Mouse (Mus musculus) CH12.LX (cell line): ENCODE data around the gene Gm20388. TPM values are rescaled to one million over a fixed set of nuclear protein-coding genes. Genes with fewer than 3 reads are reported as not detected.

Experiments
- DNase-seq: peaks from one replicate; pipeline ENCODE4 v3.0.0-alpha.2; 2013; ENCODE audit errors: extremely low read depth
- H3K27ac ChIP-seq: 2 replicates; pipeline ENCODE4 v1.5.1; 2012; ENCODE audit warnings: low read depth, mild to moderate bottlenecking, control low read depth, moderate library complexity; ENCODE audit not compliant: insufficient read depth
- H3K27me3 ChIP-seq: replicated peaks from 2 replicates; pipeline ENCODE3; 2012; ENCODE audit warnings: inconsistent platforms
- H3K36me3 ChIP-seq, 2 experiments: replicated peaks in 1 of 2; 2 replicates each; pipeline versions ENCODE3 to v1.6.1; 2012; ENCODE audit warnings: inconsistent platforms in 1 of 2, low read length in 1 of 2, mild to moderate bottlenecking in 1 of 2, mixed read lengths in 1 of 2, moderate library complexity in 1 of 2; ENCODE audit not compliant: control insufficient read depth in 1 of 2, insufficient read depth in 1 of 2
- H3K4me1 ChIP-seq, 2 experiments: 2 replicates each; pipeline ENCODE4 v1.6.1; 2012; ENCODE audit warnings: inconsistent platforms in 1 of 2, moderate library complexity in 1 of 2; ENCODE audit not compliant: insufficient read depth in 2 of 2, control insufficient read depth in 1 of 2
- H3K4me2 ChIP-seq: 2 replicates; pipeline ENCODE4 v1.6.1; 2012; ENCODE audit warnings: low read depth, mild to moderate bottlenecking, control low read depth; ENCODE audit not compliant: poor library complexity, insufficient read depth, severe bottlenecking
- H3K4me3 ChIP-seq, 3 experiments: fragments of 150-350 bp in 1 of 3; sonication (generic) in 1 of 3; replicated peaks in 1 of 3; 2 replicates each; pipeline versions ENCODE3 to v1.5.1; 2011 to 2012; ENCODE audit warnings: low read depth in 2 of 3, low read length in 2 of 3, mild to moderate bottlenecking in 2 of 3, moderate library complexity in 2 of 3, control low read depth in 1 of 3, improper control_type of control experiment in 1 of 3, inconsistent platforms in 1 of 3, mixed read lengths in 1 of 3; ENCODE audit not compliant: poor library complexity in 1 of 3
- H3K79me2 ChIP-seq: replicated peaks from 2 replicates; pipeline ENCODE4 v1.6.1; 2012; ENCODE audit warnings: mild to moderate bottlenecking, moderate library complexity; ENCODE audit not compliant: control insufficient read depth, poor library complexity, insufficient read depth, severe bottlenecking; ENCODE audit errors: extremely low read depth
- H3K9ac ChIP-seq: 2 replicates; pipeline ENCODE4 v1.6.1; 2012; ENCODE audit warnings: low read depth, mild to moderate bottlenecking, control low read depth, moderate library complexity; ENCODE audit not compliant: insufficient read depth
- H3K9me3 ChIP-seq: replicated peaks from 2 replicates; pipeline ENCODE3; 2012; ENCODE audit warnings: low read length, inconsistent platforms, mixed read lengths
- BHLHE40 ChIP-seq: IDR thresholded peaks from 2 replicates; pipeline ENCODE4 v1.6.1; 2011; ENCODE audit warnings: mild to moderate bottlenecking, low read depth, low read length, improper control_type of control experiment
- ELF1 ChIP-seq: IDR thresholded peaks from 2 replicates; pipeline ENCODE4 v1.6.1; 2014; ENCODE audit warnings: low read depth, mild to moderate bottlenecking, inconsistent platforms, low read length, improper control_type of control experiment
- EP300 ChIP-seq: IDR thresholded peaks from 2 replicates; pipeline ENCODE4 v1.6.1; 2011; ENCODE audit warnings: low read length, improper control_type of control experiment
- HCFC1 ChIP-seq: IDR thresholded peaks from 2 replicates; pipeline ENCODE4 v1.6.1; 2012; ENCODE audit warnings: low read depth, mild to moderate bottlenecking, inconsistent platforms, low read length, improper control_type of control experiment
- JUN ChIP-seq: IDR thresholded peaks from 2 replicates; pipeline ENCODE4 v1.6.1; 2011; ENCODE audit warnings: low read depth, mild to moderate bottlenecking, low read length, improper control_type of control experiment, moderate library complexity; ENCODE audit not compliant: insufficient read depth
- JUND ChIP-seq: conservative IDR thresholded peaks from 2 replicates; pipeline ENCODE4 v1.6.1; 2011; ENCODE audit warnings: low read depth, low read length, improper control_type of control experiment
- KAT2A ChIP-seq: IDR thresholded peaks from 2 replicates; pipeline ENCODE4 v1.6.1; 2012; ENCODE audit warnings: low read length, improper control_type of control experiment, inconsistent platforms; ENCODE audit not compliant: insufficient replicate concordance
- MAFK ChIP-seq: IDR thresholded peaks from 2 replicates; pipeline ENCODE4 v1.6.1; 2011; ENCODE audit warnings: low read length, improper control_type of control experiment; ENCODE audit not compliant: insufficient replicate concordance
- MAZ ChIP-seq: IDR thresholded peaks from 2 replicates; pipeline ENCODE4 v1.6.1; 2012; ENCODE audit warnings: low read depth, mild to moderate bottlenecking, inconsistent platforms, low read length, improper control_type of control experiment, moderate library complexity
- MXI1 ChIP-seq: IDR thresholded peaks from 2 replicates; pipeline ENCODE4 v1.6.1; 2011; ENCODE audit warnings: mild to moderate bottlenecking, low read depth, low read length, improper control_type of control experiment
- NELFE ChIP-seq: IDR thresholded peaks from 2 replicates; pipeline ENCODE4 v1.6.1; 2011; ENCODE audit warnings: low read depth, low read length, improper control_type of control experiment
- POLR2AphosphoS2 ChIP-seq: IDR thresholded peaks from 2 replicates; pipeline ENCODE4 v1.6.1; 2011; ENCODE audit warnings: low read depth, low read length, improper control_type of control experiment
- RAD21 ChIP-seq: IDR thresholded peaks from 2 replicates; pipeline ENCODE4 v1.6.1; 2011; ENCODE audit warnings: low read depth, mild to moderate bottlenecking, low read length, improper control_type of control experiment, moderate library complexity
- RCOR1 ChIP-seq: conservative IDR thresholded peaks from 2 replicates; pipeline ENCODE4 v1.6.1; 2012; ENCODE audit warnings: low read depth, mild to moderate bottlenecking, inconsistent platforms, low read length, improper control_type of control experiment
- USF1 ChIP-seq: IDR thresholded peaks from 2 replicates; pipeline ENCODE4 v1.6.1; 2014; ENCODE audit warnings: low read depth, mild to moderate bottlenecking, inconsistent platforms, low read length, improper control_type of control experiment
- ZC3H11A ChIP-seq: IDR thresholded peaks from 2 replicates; pipeline ENCODE4 v1.6.1; 2012; ENCODE audit warnings: low read depth, mild to moderate bottlenecking, inconsistent platforms, low read length, improper control_type of control experiment
- ZNF384 ChIP-seq: IDR thresholded peaks from 2 replicates; pipeline ENCODE4 v1.6.1; 2012; ENCODE audit warnings: low read depth, low read length, improper control_type of control experiment, inconsistent platforms
- dilution Hi-C: fragments of 300-500 bp; cut with MboI; formaldehyde crosslinking; loops from 2 replicates; pipeline ENCODE4 v1.14.3; 2020; ENCODE audit warnings: low sequenced_read_pairs; ENCODE audit not compliant: extremely low pct_unique_long_range_greater_than_20kb, extremely low pct_ligation_motif_present
- in situ Hi-C: fragments of 300-500 bp; cut with MboI; formaldehyde crosslinking; loops from 3 replicates; pipeline ENCODE4 v1.14.3; 2019; ENCODE audit warnings: low sequenced_read_pairs, low pct_ligation_motif_present, low pct_unique_long_range_greater_than_20kb, mixed read lengths
- polyA plus RNA-seq: library from polyadenylated mRNA; unstranded; fragments of >175 nt; gene quantifications from 2 replicates; pipeline ENCODE4 v1.2.1, GENCODE M21; 2012; ENCODE audit warnings: low read depth; ENCODE audit not compliant: insufficient read length
- total RNA-seq, 2 experiments: library from RNA; depleted of rRNA; stranded (reverse); fragments of 300-350 nt in 1 of 2; fragments of >200 nt in 1 of 2; gene quantifications; 2 replicates each; pipeline ENCODE4 v1.2.3; 2012 to 2014

Gene Gm20388
- total and polyA plus RNA-seq, 3 experiments = 14.8 to 26.3 (median 22.2) TPM

DNA sequence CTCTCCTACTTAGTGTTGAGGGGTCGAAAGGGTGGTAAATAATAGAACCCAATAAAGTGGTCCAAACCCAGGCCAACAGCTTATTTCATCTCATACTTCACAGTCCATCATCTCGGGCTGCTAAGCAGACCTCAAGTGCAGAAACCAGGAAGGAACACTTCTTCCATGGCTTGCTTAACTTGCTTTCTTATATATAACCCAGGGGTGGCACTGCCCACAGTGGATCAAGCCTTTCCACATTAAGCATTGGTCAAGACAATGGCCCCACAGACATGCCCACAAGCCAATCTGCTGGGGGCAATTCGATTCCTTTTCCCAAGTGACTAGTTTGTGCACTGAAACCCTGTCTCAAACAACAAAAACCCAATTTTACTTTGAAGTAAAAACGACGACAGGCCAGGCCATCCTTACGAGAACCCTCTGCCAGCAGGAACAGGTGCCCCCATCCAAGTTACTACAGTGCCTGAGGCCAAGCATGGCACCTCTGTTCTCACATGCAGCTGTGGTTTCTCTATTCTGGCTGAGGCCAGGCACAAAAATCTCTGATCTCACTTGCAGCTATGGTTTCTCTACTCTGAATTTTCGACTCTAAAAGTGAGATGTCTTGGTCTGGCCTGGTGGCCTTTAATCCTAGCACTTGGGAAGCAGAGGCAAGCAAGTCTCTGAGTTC is 3007.9 kb downstream of the Gm20388 start:
- no peak overlapping the region for H3K27ac ChIP-seq
- dilution Hi-C loops = no loop called here
- TF ChIP-seq KAT2A (no peak), RAD21 (no peak), RCOR1 (no peak), JUN (no peak), EP300 (no peak), BHLHE40 (no peak), ZC3H11A (no peak), MAZ (no peak), NELFE (no peak), MXI1 (no peak), ZNF384 (no peak)
- no peaks in the 10 kb centered on the region for H3K9me3 ChIP-seq
- peaks cover 18 to 86% of the 10 kb centered on the region in 2 experiments for H3K4me1 ChIP-seq
- no peak overlapping the region for H3K9ac ChIP-seq
- H3K4me2 ChIP-seq = no peak overlapping the region
- no peak for DNase-seq
- in situ Hi-C loops = no loop called here
- peaks cover 72% of the 10 kb centered on the region for H3K79me2 ChIP-seq
- no peak overlapping the region for H3K4me3 ChIP-seq
- H3K36me3 ChIP-seq = peaks cover 21 to 61% of the 10 kb centered on the region in 2 experiments
- H3K27me3 ChIP-seq = no peaks in the 10 kb centered on the region

DNA sequence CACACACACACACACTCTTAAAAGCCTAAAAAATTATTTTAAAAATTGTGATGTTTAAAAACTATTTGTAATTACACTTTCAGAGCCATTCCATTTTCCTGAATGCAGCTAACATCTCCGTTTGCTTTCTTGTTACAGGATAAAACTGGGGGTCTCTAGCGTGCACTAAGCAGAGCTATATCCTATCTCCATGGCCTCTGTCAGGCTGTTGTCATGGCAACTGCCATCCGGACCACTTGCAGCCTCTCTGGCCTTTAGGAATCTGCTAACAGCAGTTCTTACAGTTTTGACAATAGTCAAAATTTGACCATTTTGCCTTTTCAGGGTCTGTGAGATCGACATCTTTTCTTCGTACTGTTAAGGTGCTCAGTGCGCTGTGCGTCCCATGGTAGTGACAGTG is 3010.2 kb downstream of the Gm20388 start:
- Histone ChIP-seq H3K27ac (no peak overlapping the region), H3K4me2 (no peak overlapping the region), H3K9me3 (no peaks in the 10 kb centered on the region), H3K4me1 (peaks cover 28 to 95% of the 10 kb centered on the region in 2 experiments), H3K9ac (no peak overlapping the region), H3K27me3 (no peaks in the 10 kb centered on the region), H3K4me3 (no peak overlapping the region), H3K79me2 (peaks cover 92% of the 10 kb centered on the region), H3K36me3 (peaks cover 2 to 50% of the 10 kb centered on the region in 2 experiments)
- dilution Hi-C loops (no loop called here), in situ Hi-C loops (no loop called here)
- TF ChIP-seq HCFC1 (no peak), POLR2AphosphoS2 (no peak), USF1 (no peak), MAFK (no peak), JUND (no peak), NELFE (no peak), MXI1 (no peak), ELF1 (no peak), RAD21 (no peak)
- no peak for DNase-seq
